Mouse (Mus musculus) CH12.LX (cell line): ENCODE data around the gene Rpusd4. TPM values are rescaled to one million over a fixed set of nuclear protein-coding genes. Genes with fewer than 3 reads are reported as not detected.

Experiments
- DNase-seq: peaks from one replicate; pipeline ENCODE4 v3.0.0-alpha.2; 2013; ENCODE audit errors: extremely low read depth
- H3K27ac ChIP-seq: 2 replicates; pipeline ENCODE4 v1.5.1; 2012; ENCODE audit warnings: low read depth, mild to moderate bottlenecking, control low read depth, moderate library complexity; ENCODE audit not compliant: insufficient read depth
- H3K27me3 ChIP-seq: replicated peaks from 2 replicates; pipeline ENCODE3; 2012; ENCODE audit warnings: inconsistent platforms
- H3K36me3 ChIP-seq, 2 experiments: replicated peaks in 1 of 2; 2 replicates each; pipeline versions ENCODE3 to v1.6.1; 2012; ENCODE audit warnings: inconsistent platforms in 1 of 2, low read length in 1 of 2, mild to moderate bottlenecking in 1 of 2, mixed read lengths in 1 of 2, moderate library complexity in 1 of 2; ENCODE audit not compliant: control insufficient read depth in 1 of 2, insufficient read depth in 1 of 2
- H3K4me1 ChIP-seq, 2 experiments: 2 replicates each; pipeline ENCODE4 v1.6.1; 2012; ENCODE audit warnings: inconsistent platforms in 1 of 2, moderate library complexity in 1 of 2; ENCODE audit not compliant: insufficient read depth in 2 of 2, control insufficient read depth in 1 of 2
- H3K4me2 ChIP-seq: 2 replicates; pipeline ENCODE4 v1.6.1; 2012; ENCODE audit warnings: low read depth, mild to moderate bottlenecking, control low read depth; ENCODE audit not compliant: poor library complexity, insufficient read depth, severe bottlenecking
- H3K4me3 ChIP-seq, 3 experiments: fragments of 150-350 bp in 1 of 3; sonication (generic) in 1 of 3; replicated peaks in 1 of 3; 2 replicates each; pipeline versions ENCODE3 to v1.5.1; 2011 to 2012; ENCODE audit warnings: low read depth in 2 of 3, low read length in 2 of 3, mild to moderate bottlenecking in 2 of 3, moderate library complexity in 2 of 3, control low read depth in 1 of 3, improper control_type of control experiment in 1 of 3, inconsistent platforms in 1 of 3, mixed read lengths in 1 of 3; ENCODE audit not compliant: poor library complexity in 1 of 3
- H3K79me2 ChIP-seq: replicated peaks from 2 replicates; pipeline ENCODE4 v1.6.1; 2012; ENCODE audit warnings: mild to moderate bottlenecking, moderate library complexity; ENCODE audit not compliant: control insufficient read depth, poor library complexity, insufficient read depth, severe bottlenecking; ENCODE audit errors: extremely low read depth
- H3K9ac ChIP-seq: 2 replicates; pipeline ENCODE4 v1.6.1; 2012; ENCODE audit warnings: low read depth, mild to moderate bottlenecking, control low read depth, moderate library complexity; ENCODE audit not compliant: insufficient read depth
- H3K9me3 ChIP-seq: replicated peaks from 2 replicates; pipeline ENCODE3; 2012; ENCODE audit warnings: low read length, inconsistent platforms, mixed read lengths
- BHLHE40 ChIP-seq: IDR thresholded peaks from 2 replicates; pipeline ENCODE4 v1.6.1; 2011; ENCODE audit warnings: mild to moderate bottlenecking, low read depth, low read length, improper control_type of control experiment
- CHD2 ChIP-seq: IDR thresholded peaks from 2 replicates; pipeline ENCODE4 v1.6.1; 2011; ENCODE audit warnings: low read length, improper control_type of control experiment
- E2F4 ChIP-seq: IDR thresholded peaks from 2 replicates; pipeline ENCODE4 v1.6.1; 2011; ENCODE audit warnings: low read depth, low read length, improper control_type of control experiment; ENCODE audit not compliant: insufficient replicate concordance
- EP300 ChIP-seq: IDR thresholded peaks from 2 replicates; pipeline ENCODE4 v1.6.1; 2011; ENCODE audit warnings: low read length, improper control_type of control experiment
- ETS1 ChIP-seq: conservative IDR thresholded peaks from 2 replicates; pipeline ENCODE4 v1.6.1; 2012; ENCODE audit warnings: low read depth, mild to moderate bottlenecking, inconsistent platforms, low read length, improper control_type of control experiment, moderate library complexity
- HCFC1 ChIP-seq: IDR thresholded peaks from 2 replicates; pipeline ENCODE4 v1.6.1; 2012; ENCODE audit warnings: low read depth, mild to moderate bottlenecking, inconsistent platforms, low read length, improper control_type of control experiment
- JUN ChIP-seq: IDR thresholded peaks from 2 replicates; pipeline ENCODE4 v1.6.1; 2011; ENCODE audit warnings: low read depth, mild to moderate bottlenecking, low read length, improper control_type of control experiment, moderate library complexity; ENCODE audit not compliant: insufficient read depth
- JUND ChIP-seq: conservative IDR thresholded peaks from 2 replicates; pipeline ENCODE4 v1.6.1; 2011; ENCODE audit warnings: low read depth, low read length, improper control_type of control experiment
- KAT2A ChIP-seq: IDR thresholded peaks from 2 replicates; pipeline ENCODE4 v1.6.1; 2012; ENCODE audit warnings: low read length, improper control_type of control experiment, inconsistent platforms; ENCODE audit not compliant: insufficient replicate concordance
- MAX ChIP-seq: IDR thresholded peaks from 2 replicates; pipeline ENCODE4 v1.6.1; 2011; ENCODE audit warnings: low read length, improper control_type of control experiment
- MAZ ChIP-seq: IDR thresholded peaks from 2 replicates; pipeline ENCODE4 v1.6.1; 2012; ENCODE audit warnings: low read depth, mild to moderate bottlenecking, inconsistent platforms, low read length, improper control_type of control experiment, moderate library complexity
- MEF2A ChIP-seq: IDR thresholded peaks from 2 replicates; pipeline ENCODE4 v1.6.1; 2014; ENCODE audit warnings: low read depth, mild to moderate bottlenecking, inconsistent platforms, low read length, improper control_type of control experiment, borderline replicate concordance
- MXI1 ChIP-seq: IDR thresholded peaks from 2 replicates; pipeline ENCODE4 v1.6.1; 2011; ENCODE audit warnings: mild to moderate bottlenecking, low read depth, low read length, improper control_type of control experiment
- POLR2A ChIP-seq: IDR thresholded peaks from 2 replicates; pipeline ENCODE4 v1.6.1; 2011; ENCODE audit warnings: low read depth, mild to moderate bottlenecking, improper control_type of control experiment, low read length
- POLR2AphosphoS2 ChIP-seq: IDR thresholded peaks from 2 replicates; pipeline ENCODE4 v1.6.1; 2011; ENCODE audit warnings: low read depth, low read length, improper control_type of control experiment
- RCOR1 ChIP-seq: conservative IDR thresholded peaks from 2 replicates; pipeline ENCODE4 v1.6.1; 2012; ENCODE audit warnings: low read depth, mild to moderate bottlenecking, inconsistent platforms, low read length, improper control_type of control experiment
- SMC3 ChIP-seq: IDR thresholded peaks from 2 replicates; pipeline ENCODE4 v1.6.1; 2011; ENCODE audit warnings: low read depth, low read length, improper control_type of control experiment
- TCF12 ChIP-seq: IDR thresholded peaks from 2 replicates; pipeline ENCODE4 v1.6.1; 2014; ENCODE audit warnings: low read depth, mild to moderate bottlenecking, inconsistent platforms, low read length, improper control_type of control experiment
- USF1 ChIP-seq: IDR thresholded peaks from 2 replicates; pipeline ENCODE4 v1.6.1; 2014; ENCODE audit warnings: low read depth, mild to moderate bottlenecking, inconsistent platforms, low read length, improper control_type of control experiment
- ZC3H11A ChIP-seq: IDR thresholded peaks from 2 replicates; pipeline ENCODE4 v1.6.1; 2012; ENCODE audit warnings: low read depth, mild to moderate bottlenecking, inconsistent platforms, low read length, improper control_type of control experiment
- ZKSCAN1 ChIP-seq: IDR thresholded peaks from 2 replicates; pipeline ENCODE4 v1.6.1; 2012; ENCODE audit warnings: low read depth, inconsistent platforms, low read length, improper control_type of control experiment, borderline replicate concordance
- ZMIZ1 ChIP-seq: IDR thresholded peaks from 2 replicates; pipeline ENCODE4 v1.6.1; 2012; ENCODE audit warnings: low read depth, mild to moderate bottlenecking, inconsistent platforms, low read length, improper control_type of control experiment
- dilution Hi-C: fragments of 300-500 bp; cut with MboI; formaldehyde crosslinking; loops from 2 replicates; pipeline ENCODE4 v1.14.3; 2020; ENCODE audit warnings: low sequenced_read_pairs; ENCODE audit not compliant: extremely low pct_unique_long_range_greater_than_20kb, extremely low pct_ligation_motif_present
- in situ Hi-C: fragments of 300-500 bp; cut with MboI; formaldehyde crosslinking; loops from 3 replicates; pipeline ENCODE4 v1.14.3; 2019; ENCODE audit warnings: low sequenced_read_pairs, low pct_ligation_motif_present, low pct_unique_long_range_greater_than_20kb, mixed read lengths
- polyA plus RNA-seq: library from polyadenylated mRNA; unstranded; fragments of >175 nt; gene quantifications from 2 replicates; pipeline ENCODE4 v1.2.1, GENCODE M21; 2012; ENCODE audit warnings: low read depth; ENCODE audit not compliant: insufficient read length
- total RNA-seq, 2 experiments: library from RNA; depleted of rRNA; stranded (reverse); fragments of 300-350 nt in 1 of 2; fragments of >200 nt in 1 of 2; gene quantifications; 2 replicates each; pipeline ENCODE4 v1.2.3; 2012 to 2014

Gene Rpusd4
- total and polyA plus RNA-seq, 3 experiments, result 21.7 to 29.5 (median 27.3) TPM

GRCm38 (mm10) chr9:35264509-35264908 is 3.2 kb upstream of the Rpusd4 start:
- Histone ChIP-seq H3K27me3 (no peaks in the 10 kb centered on the region), H3K4me1 (peaks cover 0 to 45% of the 10 kb centered on the region in 2 experiments; a peak in 2 of 4 replicates), H3K4me3 (no peak overlapping the region), H3K4me2 (no peak overlapping the region), H3K36me3 (peaks cover 0 to 25% of the 10 kb centered on the region in 2 experiments), H3K9me3 (no peaks in the 10 kb centered on the region), H3K27ac (no peak overlapping the region), H3K79me2 (peaks cover 10% of the 10 kb centered on the region), H3K9ac (no peak overlapping the region)
- no peak for TF ChIP-seq E2F4
- TF ChIP-seq KAT2A, result no peak
- no peak for TF ChIP-seq MEF2A
- no peak for TF ChIP-seq CHD2
- no peak for TF ChIP-seq JUND
- no peak for TF ChIP-seq POLR2AphosphoS2
- TF ChIP-seq MXI1, result no peak
- TF ChIP-seq POLR2A, result no peak
- no peak for TF ChIP-seq MAX
- no peak for DNase-seq
- dilution Hi-C loops, result no loop called here
- in situ Hi-C loops, result no loop called here

GRCm38 (mm10) chr9:35267976-35268715 is 481 bp downstream of the Rpusd4 start:
- DNase-seq, result peak; percentile 9
- Histone ChIP-seq H3K4me3 (peak overlapping the region; percentile 62 to 94 (median 86)), H3K9me3 (no peaks in the 10 kb centered on the region), H3K4me2 (peak overlapping the region; percentile 56), H3K36me3 (peaks cover 22 to 43% of the 10 kb centered on the region in 2 experiments), H3K27ac (no peak overlapping the region), H3K9ac (peak overlapping the region; percentile 90), H3K4me1 (peaks cover 0 to 51% of the 10 kb centered on the region in 2 experiments; a peak in 2 of 4 replicates), H3K27me3 (no peaks in the 10 kb centered on the region), H3K79me2 (peaks cover 10% of the 10 kb centered on the region)
- in situ Hi-C loops, result no loop called here
- dilution Hi-C loops, result no loop called here
- TF ChIP-seq USF1 (no peak), RCOR1 (no peak; the same call in 1 of the 2 replicates), ZC3H11A (no peak), BHLHE40 (no peak), ZKSCAN1 (no peak), SMC3 (no peak), JUN (no peak), MXI1 (no peak; the same call in 1 of the 2 replicates), CHD2 (no peak), HCFC1 (peak; percentile 48), KAT2A (no peak), ETS1 (no peak), MAZ (no peak), TCF12 (peak; percentile 6; the same call in 1 of the 2 replicates), EP300 (0 out of 2 replicates have a peak, but pooled peaks have one; percentile 3), MEF2A (no peak), MAX (no peak), ZMIZ1 (no peak)
